Mouse (Mus musculus): ENCODE data around the gene Tbpl2.

GRCm38 (mm10) chr2:24103619-24104289 is 7.4 kb upstream of the Tbpl2 start:
- no peak for TF ChIP-seq GATA1 (IDR thresholded peaks at IDR 0.05; ENCODE audit: borderline replicate concordance, low read length)
- TF ChIP-seq FLI1 (IDR thresholded peaks at IDR 0.05; ENCODE audit: low read length) = no peak

All from megakaryocyte, embryonic 14.5 days (primary cell).